Mouse (Mus musculus) brown adipose tissue, adult 24 weeks (tissue): ENCODE data around the gene Nt5dc3. TPM values are rescaled to one million over a fixed set of nuclear protein-coding genes. Genes with fewer than 3 reads are reported as not detected.

ENCODE experiments used
- H3K27ac ChIP-seq: fragments of 200-500 bp; replicated peaks from 2 replicates; pipeline ENCODE4 v1.5.1; 2012; ENCODE audit warnings: low read depth, mild to moderate bottlenecking, low read length
- H3K4me1 ChIP-seq: fragments of 200-500 bp; 2 replicates; pipeline ENCODE4 v1.6.1; 2012; ENCODE audit warnings: low read length, mixed read lengths; ENCODE audit not compliant: control insufficient read depth, insufficient read depth, insufficient read length
- H3K4me3 ChIP-seq: fragments of 200-500 bp; 2 replicates; pipeline ENCODE4 v1.5.1; 2012; ENCODE audit warnings: low read depth, mild to moderate bottlenecking, low read length, moderate library complexity; ENCODE audit not compliant: insufficient read depth
- polyA plus RNA-seq: library from polyadenylated mRNA; stranded (reverse); fragments of >200 nt; gene quantifications from 2 replicates; pipeline ENCODE4 v1.2.4, GENCODE M21; 2012; ENCODE audit not compliant: missing spikeins, insufficient read depth, insufficient read length

Nt5dc3 gene
- polyA plus RNA-seq, 1 experiment, result 2.8 TPM

DNA sequence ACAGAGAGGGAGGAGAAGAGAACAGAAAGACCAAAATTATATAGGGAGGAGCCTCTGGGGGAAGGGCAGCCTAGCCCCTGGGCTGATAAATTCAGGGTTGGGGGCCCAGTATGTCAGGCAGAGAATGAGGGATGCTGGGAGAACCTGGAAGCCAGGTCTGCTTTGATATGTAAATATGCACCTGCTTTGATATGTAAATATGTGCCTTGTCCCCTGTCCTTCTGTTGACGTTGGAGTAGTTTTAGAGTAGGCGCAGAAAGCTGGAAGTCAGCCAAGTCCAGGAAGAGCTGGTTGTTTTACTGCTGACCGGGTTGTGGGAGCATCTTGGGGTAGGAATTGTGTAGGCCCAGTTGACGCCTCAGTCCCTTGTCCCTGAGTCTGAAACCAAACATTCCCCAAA is 9.0 kb upstream of the Nt5dc3 start:
- no peak overlapping the region for H3K27ac ChIP-seq
- no peaks in the 10 kb centered on the region for H3K4me1 ChIP-seq
- no peak overlapping the region for H3K4me3 ChIP-seq

DNA sequence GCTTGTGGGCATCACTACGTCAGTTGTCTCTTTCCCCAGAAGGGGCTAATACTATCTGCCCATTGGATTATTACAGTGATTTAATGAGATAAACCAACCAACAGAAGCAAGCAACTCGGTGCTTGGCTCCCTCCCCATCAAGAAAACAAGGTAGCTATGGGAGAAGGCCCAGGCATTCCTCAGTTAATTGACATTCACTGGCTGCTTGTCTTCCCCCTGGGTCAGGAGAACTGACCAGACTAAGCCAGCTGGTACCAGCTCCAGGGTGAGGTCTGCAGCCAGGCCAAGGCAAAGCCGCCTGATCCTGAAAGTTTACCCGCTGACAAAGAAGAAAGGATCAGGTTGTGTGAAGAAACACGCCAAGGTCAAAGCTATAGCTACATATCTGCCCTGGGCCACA is 7.1 kb upstream of the Nt5dc3 start:
- Histone ChIP-seq H3K4me3 (no peak overlapping the region), H3K4me1 (no peaks in the 10 kb centered on the region; the same call in 1 of the 2 replicates), H3K27ac (no peak overlapping the region)

DNA sequence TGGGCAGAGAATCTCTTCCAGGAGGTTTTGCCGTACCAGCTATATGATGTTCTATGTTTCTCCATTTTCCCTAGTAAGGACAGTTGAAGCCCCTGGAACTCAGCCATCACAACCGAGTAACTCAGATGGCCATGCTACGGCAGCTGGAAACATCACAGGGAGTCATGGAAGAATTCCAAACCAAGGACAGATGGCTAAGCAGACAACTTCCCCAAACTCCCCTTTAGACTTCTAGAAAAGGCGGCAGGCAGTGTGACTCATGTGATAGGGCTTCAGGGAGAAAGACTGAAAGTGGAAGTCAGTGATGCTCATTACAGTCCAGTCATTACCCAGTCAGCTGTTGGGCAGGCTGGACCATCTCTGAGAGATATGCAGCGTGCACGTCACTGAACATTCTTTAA is 6.6 kb upstream of the Nt5dc3 start:
- Histone ChIP-seq H3K27ac (no peak overlapping the region), H3K4me3 (no peak overlapping the region), H3K4me1 (no peaks in the 10 kb centered on the region; the same call in 1 of the 2 replicates)

DNA sequence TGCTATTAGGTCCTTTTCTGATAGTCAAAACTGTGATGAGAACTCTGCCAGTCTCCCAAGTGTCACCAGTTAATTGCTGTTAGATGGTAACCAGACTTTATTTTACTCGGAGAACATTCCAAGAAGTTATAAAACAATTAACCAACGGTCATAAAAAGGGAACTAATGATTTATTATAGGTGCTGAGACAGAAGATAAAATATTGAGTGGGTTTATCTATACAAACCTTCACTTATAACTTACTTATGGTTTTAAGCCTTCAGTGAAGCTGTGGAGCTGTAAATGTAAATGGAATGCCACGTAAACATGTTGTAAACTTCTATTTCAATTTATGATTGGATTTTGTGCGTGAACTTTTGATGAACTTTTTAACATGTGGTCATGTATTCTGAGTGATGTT is 5.4 kb upstream of the Nt5dc3 start:
- Histone ChIP-seq H3K4me1 (no peaks in the 10 kb centered on the region; the same call in 1 of the 2 replicates), H3K4me3 (no peak overlapping the region), H3K27ac (no peak overlapping the region)

DNA sequence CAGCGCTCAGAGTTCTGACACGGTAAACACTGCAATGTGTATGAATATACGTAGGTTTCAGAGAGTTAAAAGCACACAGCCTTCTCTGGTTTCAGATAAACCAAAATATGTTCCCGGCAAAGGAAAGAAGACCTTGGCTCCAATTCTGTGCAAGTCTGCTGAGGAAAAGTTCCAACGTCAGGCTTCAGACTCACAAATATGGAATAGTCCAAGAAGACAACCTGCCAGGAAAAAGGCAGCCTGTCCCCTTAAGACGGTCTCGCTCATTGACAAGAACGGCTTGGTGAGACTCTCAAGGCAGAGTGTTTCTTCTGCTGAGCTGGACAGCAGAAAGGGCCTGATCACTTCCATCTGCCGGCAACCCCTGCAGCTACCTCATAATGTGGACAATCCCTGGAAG is 2.5 kb upstream of the Nt5dc3 start:
- Histone ChIP-seq H3K27ac (no peak overlapping the region), H3K4me3 (no peak overlapping the region), H3K4me1 (no peaks in the 10 kb centered on the region; the same call in 1 of the 2 replicates)

DNA sequence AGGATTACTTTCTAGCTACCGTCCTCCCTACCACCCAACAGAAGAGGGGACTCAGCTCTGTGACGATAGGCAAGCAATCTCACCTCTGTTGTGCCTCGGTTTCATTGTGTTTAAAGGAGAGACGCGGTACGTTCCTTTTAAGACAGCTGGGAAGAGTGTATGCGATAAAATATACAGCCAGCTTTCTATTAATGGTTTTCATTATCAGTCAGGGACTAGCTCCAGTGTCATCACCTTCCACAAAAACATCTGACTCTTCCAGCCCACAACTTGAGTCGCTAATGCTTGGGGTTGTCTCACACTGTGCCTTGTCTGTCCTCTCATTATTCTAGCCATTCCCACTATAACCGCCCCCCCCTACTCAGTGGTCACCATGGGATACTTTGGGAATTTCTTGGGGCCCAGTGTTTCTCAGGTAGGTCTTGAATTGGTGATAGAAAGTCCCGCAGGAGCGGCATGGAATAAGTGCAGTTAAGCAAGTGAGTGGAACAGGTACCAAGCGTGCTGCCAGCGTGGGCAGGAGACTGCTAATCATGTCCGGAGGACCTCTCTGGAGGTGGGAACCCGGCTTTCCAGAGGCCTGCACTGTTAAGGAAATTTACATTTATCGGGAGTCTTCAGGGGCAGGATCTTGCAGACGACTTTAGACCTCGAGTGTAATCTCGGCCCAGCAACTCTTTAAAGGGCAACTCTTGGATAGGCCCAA is 1.0 kb upstream of the Nt5dc3 start:
- Histone ChIP-seq H3K27ac (peak overlapping the region; percentile 80), H3K4me1 (no peaks in the 10 kb centered on the region; the same call in 1 of the 2 replicates), H3K4me3 (peak overlapping the region; percentile 55)

DNA sequence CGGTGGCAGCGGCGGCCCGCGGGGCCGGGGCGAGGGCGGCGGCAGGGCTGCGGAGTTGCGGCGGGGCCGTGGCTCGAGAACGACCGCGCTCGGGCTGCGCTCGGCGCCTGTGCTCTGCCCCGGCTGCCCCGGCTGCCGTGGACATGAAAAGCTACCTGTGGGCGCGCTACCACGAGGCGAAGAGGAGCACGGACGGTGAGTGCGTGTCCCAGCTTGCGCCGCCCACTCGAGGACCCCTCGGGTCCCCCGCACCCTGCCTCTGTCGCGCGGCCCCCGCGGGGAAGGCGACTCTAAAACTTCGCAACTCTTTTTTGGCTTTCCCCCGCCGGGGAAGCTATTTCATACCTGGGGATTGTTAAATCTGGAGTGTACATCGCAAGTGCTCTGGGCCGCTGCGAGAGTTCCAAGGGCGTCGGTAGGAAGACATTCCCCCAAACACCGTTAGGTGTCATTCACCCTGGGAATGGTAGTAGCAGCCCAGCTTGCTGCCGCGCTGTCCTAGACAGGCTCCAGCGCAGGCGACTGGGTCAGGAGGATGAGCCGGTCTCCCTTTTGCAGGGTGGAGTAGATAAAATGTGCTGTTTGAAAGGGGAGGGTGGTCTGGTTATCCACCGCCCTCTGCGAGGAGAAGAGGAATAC is 431 bp downstream of the Nt5dc3 start:
- H3K4me1 ChIP-seq, result no peaks in the 10 kb centered on the region; the same call in 1 of the 2 replicates
- peak overlapping the region; percentile 46; the same call in 1 of the 2 replicates for H3K27ac ChIP-seq
- H3K4me3 ChIP-seq, result peak overlapping the region; percentile 70

DNA sequence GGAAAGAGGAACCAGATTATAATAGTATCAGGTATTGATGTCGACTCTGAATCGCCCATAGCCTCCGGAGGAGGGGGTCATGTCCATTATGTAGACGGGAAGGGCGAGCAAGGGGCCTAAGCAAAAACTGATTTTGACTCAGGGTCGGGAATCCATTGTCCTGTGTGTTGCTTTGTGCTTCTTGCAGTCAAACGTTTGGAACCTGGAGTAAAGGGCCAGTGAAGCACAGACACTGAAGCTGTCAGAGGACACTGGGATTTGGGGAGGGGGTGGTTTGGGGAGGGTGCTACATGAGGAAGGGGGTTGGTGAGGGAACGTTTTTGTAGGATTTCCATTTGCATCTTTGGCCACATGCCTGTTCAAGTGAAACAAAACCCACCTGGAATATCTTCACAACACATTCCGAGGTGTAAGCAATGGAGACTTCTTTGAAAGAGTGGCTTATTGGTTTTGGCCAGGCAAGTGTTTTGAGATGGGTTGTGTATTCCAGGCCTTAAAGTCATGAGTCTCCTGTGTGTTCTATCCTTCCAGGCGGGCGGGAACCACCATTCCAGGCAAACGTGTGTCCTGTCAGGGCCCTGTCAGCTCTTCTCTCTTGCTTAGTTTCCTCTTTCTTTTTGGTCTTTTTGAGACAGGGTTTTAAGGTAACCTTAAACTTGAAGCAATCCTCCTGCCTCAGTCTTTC is 1.2 kb downstream of the Nt5dc3 start:
- Histone ChIP-seq H3K4me1 (no peaks in the 10 kb centered on the region; the same call in 1 of the 2 replicates), H3K27ac (no peak overlapping the region), H3K4me3 (peak overlapping the region; percentile 70)

DNA sequence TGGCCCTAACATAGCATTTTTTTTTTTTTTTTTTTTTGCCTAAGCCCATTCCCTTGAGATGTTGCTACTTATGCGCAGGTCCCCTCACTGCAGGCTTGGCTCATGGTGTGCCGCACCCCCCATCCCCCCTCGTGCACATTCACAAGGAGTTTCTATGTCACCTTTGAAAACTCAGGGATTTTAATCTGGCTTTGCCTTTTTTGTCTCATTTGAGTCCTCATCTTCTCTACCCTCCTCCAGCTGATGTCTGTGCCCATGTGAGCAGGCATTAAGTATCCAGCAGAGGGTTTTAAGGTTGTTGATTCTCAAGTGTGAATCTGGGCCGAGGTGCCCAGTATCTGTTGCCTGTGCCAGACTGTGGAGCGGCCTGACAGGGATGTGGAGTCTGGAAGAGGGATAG is 2.8 kb downstream of the Nt5dc3 start:
- Histone ChIP-seq H3K4me1 (no peaks in the 10 kb centered on the region; the same call in 1 of the 2 replicates), H3K27ac (no peak overlapping the region)

DNA sequence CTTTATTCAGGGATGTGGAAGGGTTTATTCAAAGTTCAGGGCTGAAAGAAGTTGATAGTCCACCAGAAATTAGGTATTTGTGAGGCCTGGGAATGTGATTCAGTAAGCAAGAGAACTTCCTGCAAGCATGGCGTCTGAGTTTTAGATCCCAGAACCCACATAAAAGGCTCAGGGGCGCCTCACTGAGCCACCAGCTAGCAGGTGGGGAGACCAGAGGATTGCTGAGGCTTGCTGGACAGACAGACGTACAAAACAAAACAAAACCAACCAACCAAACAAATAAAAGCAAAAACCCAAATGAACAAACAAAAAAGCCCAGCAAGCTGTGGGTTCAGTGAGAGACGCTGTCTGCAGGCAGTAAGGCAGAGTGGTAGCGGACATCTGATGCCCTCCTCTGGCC is 3.9 kb downstream of the Nt5dc3 start:
- Histone ChIP-seq H3K4me1 (no peaks in the 10 kb centered on the region), H3K27ac (no peak overlapping the region), H3K4me3 (no peak overlapping the region)

More for the DNA sequence above, 2.8 kb downstream of the Nt5dc3 start:
- H3K4me3 ChIP-seq, result no peak overlapping the region

DNA sequence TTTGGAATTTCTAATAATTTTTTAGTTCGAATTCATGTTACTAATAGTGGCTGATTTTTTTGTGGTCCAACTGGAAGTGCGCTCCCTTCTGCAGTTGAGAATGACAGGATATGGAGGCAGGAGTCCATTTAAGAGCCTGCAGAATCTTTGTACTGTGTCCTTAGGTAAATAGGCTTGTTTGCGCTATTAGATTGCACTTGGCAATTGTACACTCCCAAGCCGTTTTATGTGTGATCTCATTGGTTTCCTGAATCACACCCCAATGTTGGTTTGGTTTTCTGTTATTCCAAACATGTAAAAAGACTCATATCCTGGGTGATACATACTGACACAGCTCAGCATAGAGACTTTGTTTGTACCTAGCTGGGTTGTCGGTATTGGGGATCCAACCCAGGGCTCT is 4.8 kb downstream of the Nt5dc3 start:
- H3K4me3 ChIP-seq, result no peak overlapping the region
- no peaks in the 10 kb centered on the region for H3K4me1 ChIP-seq
- no peak overlapping the region for H3K27ac ChIP-seq

DNA sequence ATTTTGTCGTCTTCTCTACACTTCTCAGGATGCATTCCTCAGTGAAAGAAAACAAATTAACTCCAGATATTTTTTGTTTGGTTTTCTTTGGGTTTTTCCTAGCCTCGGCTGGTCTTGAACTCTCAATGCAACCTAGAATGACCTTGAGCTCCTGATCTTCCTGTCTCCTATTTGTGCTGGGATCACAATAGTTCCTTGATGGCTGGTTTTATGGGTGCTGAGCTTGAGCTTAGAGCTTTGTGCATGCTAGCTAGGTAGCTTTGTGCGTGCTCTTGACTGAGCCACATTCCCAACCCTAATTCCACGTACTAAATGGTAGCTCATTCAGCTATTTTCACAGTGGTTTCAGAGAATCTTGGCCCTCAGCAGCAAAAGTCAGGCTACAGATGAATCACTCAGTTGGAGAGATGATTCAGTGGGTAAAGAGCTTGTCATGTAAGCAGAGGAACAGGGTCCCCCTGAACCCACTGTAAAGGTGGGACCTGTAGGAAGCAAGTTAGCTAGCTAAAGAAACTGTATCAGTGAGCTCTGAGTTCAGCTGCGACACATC is 5.4 kb downstream of the Nt5dc3 start:
- no peaks in the 10 kb centered on the region for H3K4me1 ChIP-seq
- no peak overlapping the region for H3K27ac ChIP-seq
- H3K4me3 ChIP-seq, result no peak overlapping the region

DNA sequence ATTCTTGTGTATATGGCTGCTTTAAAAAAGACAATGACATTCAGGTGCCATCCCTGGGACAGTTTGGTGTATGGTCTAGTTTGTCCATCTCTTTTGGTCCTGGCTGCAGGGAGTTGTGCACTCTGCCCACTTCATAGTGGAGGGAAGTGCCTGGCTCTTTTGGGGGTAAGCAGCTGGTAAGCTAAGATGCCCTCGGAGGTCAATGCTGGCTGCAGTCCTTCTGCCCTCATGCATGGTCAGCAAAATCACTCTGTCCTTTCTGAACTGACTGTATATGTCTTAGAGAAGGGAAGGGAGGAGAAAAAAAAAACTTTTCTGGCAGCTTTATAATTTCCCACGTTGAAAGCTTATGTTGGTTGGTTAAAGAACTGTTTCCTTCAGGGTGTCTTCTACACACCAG is 6.6 kb downstream of the Nt5dc3 start:
- no peak overlapping the region for H3K27ac ChIP-seq
- H3K4me1 ChIP-seq, result no peaks in the 10 kb centered on the region
- H3K4me3 ChIP-seq, result no peak overlapping the region

DNA sequence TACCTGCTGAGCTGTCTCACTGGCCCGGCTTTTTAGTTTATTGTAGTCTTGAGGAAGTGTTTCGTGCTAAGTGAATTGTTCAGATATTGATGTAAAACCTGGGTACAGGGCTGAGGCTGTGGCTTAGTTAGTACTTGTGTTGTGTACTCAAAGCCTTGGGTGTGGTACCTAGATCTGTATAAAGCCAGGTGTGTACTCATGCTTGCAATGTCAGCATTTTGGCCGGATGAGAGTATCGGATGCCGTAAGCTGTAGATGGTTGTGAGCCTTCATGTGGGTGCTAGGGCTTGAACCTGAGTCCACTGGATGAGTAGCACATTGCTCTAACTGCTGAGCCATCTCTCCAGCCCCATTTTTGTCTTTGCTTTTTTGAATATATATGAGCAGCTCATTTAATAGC is 7.3 kb downstream of the Nt5dc3 start:
- no peak overlapping the region for H3K27ac ChIP-seq
- H3K4me1 ChIP-seq, result no peaks in the 10 kb centered on the region
- no peak overlapping the region for H3K4me3 ChIP-seq

DNA sequence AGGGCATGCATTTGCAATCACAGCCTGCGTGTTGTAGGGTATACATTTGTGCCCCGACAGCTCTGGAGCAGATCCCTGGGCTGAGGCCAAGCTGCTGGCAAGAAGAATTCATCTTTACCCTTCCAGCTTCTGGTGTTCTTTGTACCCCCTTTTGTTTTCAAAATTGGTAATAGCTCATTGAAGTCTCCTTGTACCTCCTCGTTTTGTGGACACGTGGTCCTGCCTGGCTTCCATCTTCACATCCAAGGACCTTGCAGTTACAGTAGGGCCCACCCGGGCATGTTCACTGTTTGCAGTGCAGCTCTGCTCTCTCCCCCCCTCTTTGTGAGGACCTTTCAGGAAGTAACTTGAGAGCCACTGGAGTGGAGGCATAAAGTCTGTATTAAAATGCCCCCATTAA is 9.4 kb downstream of the Nt5dc3 start:
- Histone ChIP-seq H3K27ac (no peak overlapping the region), H3K4me3 (no peak overlapping the region), H3K4me1 (no peaks in the 10 kb centered on the region)
